In the genomic region with DNA sequence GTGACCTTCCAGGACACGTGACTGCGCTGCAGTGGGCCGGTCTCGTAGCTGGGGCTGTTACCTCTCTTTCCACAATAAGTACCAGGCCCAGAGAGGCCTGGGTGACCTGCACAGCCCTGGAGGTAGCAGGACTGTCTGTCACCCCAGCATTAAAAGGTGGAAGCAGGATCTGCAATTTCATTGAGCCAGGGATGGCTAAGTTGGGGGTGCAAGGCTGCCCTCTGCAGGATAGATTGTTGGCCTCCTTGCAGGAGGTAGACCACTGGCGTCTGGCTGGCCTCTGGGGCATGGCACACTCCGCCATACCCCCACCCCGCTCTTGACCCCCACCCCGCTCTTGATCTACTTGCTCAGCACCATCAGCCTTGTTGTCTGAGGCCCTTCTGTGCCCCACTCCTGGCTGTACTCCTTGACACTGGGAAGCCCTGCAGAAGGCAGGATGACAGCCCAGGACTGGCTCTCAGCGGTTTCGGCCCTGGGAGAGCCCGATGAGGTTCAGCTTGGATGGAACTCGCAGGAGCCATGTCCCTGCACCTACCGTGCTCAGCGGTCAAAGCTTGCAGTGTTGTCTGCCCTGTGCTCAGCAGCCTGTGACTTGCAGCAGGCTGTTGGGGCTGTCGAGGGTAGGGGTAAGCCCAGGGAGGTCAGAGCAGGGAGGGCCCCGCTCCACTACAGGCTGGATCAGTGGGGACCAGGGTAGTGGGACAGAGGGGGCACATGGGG, we compare ENCODE assay signal across 9 mouse cellular contexts. TPM values are rescaled to one million over a fixed set of nuclear protein-coding genes. Genes with fewer than 3 reads are reported as not detected.
DNase-seq lines count a peak whose midpoint lies in the region; ATAC-seq and TF ChIP-seq lines count a peak whose summit lies in the region.
"Had no signal": no experiment of that assay in that cellular context is flagged by ENCODE, and none has a peak within 500 bp of the region (broad histone marks: within the 10 kb centered on the region; RNA-seq: fewer than 3 reads in every experiment).

No protein-coding gene starts in this region.

- no peak overlapping the region for H3K4me3 ChIP-seq in lung, adult 2 months (replicated peaks; ENCODE audit: extremely low read depth, low read depth, low read length)
- H3K4me3 ChIP-seq in embryonic facial prominence, embryonic 11.5 days (ENCODE audit: low read depth, low read length): 0 out of 2 replicates have a peak overlapping the region, but pooled peaks have one; percentile 8
- H3K4me3 ChIP-seq in lung, embryonic 16.5 days (ENCODE audit: low read length): peak overlapping the region; percentile 39; the same call in 1 of the 2 replicates

- H3K36me3 ChIP-seq in embryonic facial prominence, embryonic 11.5 days (replicated peaks; ENCODE audit: control insufficient read depth, insufficient read depth, low read depth, low read length): peaks cover 11% of the 10 kb centered on the region
- peaks cover 39% of the 10 kb centered on the region for H3K36me3 ChIP-seq in lung, embryonic 16.5 days (ENCODE audit: control insufficient read depth, insufficient read depth, low read length)

- ATAC-seq in embryonic facial prominence, embryonic 11.5 days (replicated peaks; ENCODE audit: insufficient number of reproducible peaks, low FRiP score, low TSS enrichment, low read depth): no peak
- ATAC-seq in lung, embryonic 16.5 days (ENCODE audit: low read depth): no peak
- no peak for ATAC-seq in activated CD4-positive, CD25-positive, alpha-beta regulatory T cell, adult 4 months

- no peak overlapping the region for H3K27ac ChIP-seq in embryonic facial prominence, embryonic 11.5 days (replicated peaks; ENCODE audit: low read depth, low read length)
- 0 out of 2 replicates have a peak overlapping the region, but pooled peaks have one; percentile 25 for H3K27ac ChIP-seq in lung, embryonic 16.5 days (ENCODE audit: low read length)

- WGBS in lung, adult 2 months: 62% methylated on average over 16 of the region's 16 CpGs
- 44% methylated on average over 16 of the region's 16 CpGs for WGBS in embryonic facial prominence, embryonic 11.5 days
- WGBS in lung, embryonic 16.5 days: 51% methylated on average over 16 of the region's 16 CpGs

- no peak for TF ChIP-seq POLR2A in lung, adult 2 months (IDR thresholded peaks at IDR 0.05; ENCODE audit: borderline replicate concordance, extremely low read depth, low read depth, low read length)

- peak overlapping the region; percentile 32; the same call in 1 of the 2 replicates for H3K9ac ChIP-seq in embryonic facial prominence, embryonic 11.5 days (replicated peaks; ENCODE audit: low read length)
- H3K9ac ChIP-seq in lung, embryonic 16.5 days (ENCODE audit: low read length): peak overlapping the region; percentile 64

- H3K9me3 ChIP-seq in embryonic facial prominence, embryonic 11.5 days (replicated peaks; ENCODE audit: control insufficient read depth, low read length): no peaks in the 10 kb centered on the region
- H3K9me3 ChIP-seq in lung, embryonic 16.5 days (ENCODE audit: control insufficient read depth, low read length): no peaks in the 10 kb centered on the region

- H3K4me1 ChIP-seq in lung, adult 2 months (ENCODE audit: control insufficient read depth, insufficient read depth, low read length): 0 out of 2 replicates have a peak, but pooled peaks cover 2% of the 10 kb centered on the region
- peaks cover 6% of the 10 kb centered on the region for H3K4me1 ChIP-seq in embryonic facial prominence, embryonic 11.5 days (ENCODE audit: control insufficient read depth, insufficient read depth, low read length)
- H3K4me1 ChIP-seq in lung, embryonic 16.5 days (replicated peaks; ENCODE audit: control insufficient read depth, insufficient read depth, low read length): peaks cover 36% of the 10 kb centered on the region

- no peaks in the 10 kb centered on the region for H3K27me3 ChIP-seq in embryonic facial prominence, embryonic 11.5 days (ENCODE audit: control insufficient read depth, insufficient read depth, low read length)
- no peaks in the 10 kb centered on the region for H3K27me3 ChIP-seq in lung, embryonic 16.5 days (ENCODE audit: control insufficient read depth, insufficient read depth, low read depth, low read length)

- no peak for DNase-seq in lung, adult 2 months
- no peak for DNase-seq in lung, adult 18-20 months
- peak; percentile 44 for DNase-seq in embryonic facial prominence, embryonic 11.5 days (ENCODE audit: low spot score)
- DNase-seq in induced T-regulatory cell, adult 2 months (ENCODE audit: low read depth): peak; percentile 48
- DNase-seq in right cerebral cortex, postnatal 14 days: no peak
- no peak for DNase-seq in layer of hippocampus, postnatal 25 days (ENCODE audit: extremely low spot score in 1 of 2, low spot score in 1 of 2)

- peak overlapping the region; percentile 36 for H3K4me2 ChIP-seq in embryonic facial prominence, embryonic 11.5 days (ENCODE audit: low read depth, low read length)
- H3K4me2 ChIP-seq in lung, embryonic 16.5 days (ENCODE audit: low read depth, low read length): peak overlapping the region; percentile 63

- TF ChIP-seq CTCF in lung, adult 2 months (IDR thresholded peaks at IDR 0.05; ENCODE audit: insufficient read depth, low read length): peak; percentile 61

RNA-seq across cellular contexts. Expression of a gene that starts 4.4 kb away (rescaled TPM):
- polyA plus RNA-seq in lung, adult 2 months (2012; rRNA removed): 30.5 and 36.7 TPM in 2 replicates
- 30.1 and 30.5 TPM in 2 replicates for polyA plus RNA-seq in embryonic facial prominence, embryonic 11.5 days (2014; fragmentation: Nextera tagmentation; extraction: Ambion mirVana)
- polyA plus RNA-seq in lung, embryonic 16.5 days (2015; fragmentation: Nextera tagmentation; extraction: Ambion mirVana): 36.6 and 37.9 TPM in 2 replicates
- 10 to 100 TPM; 28.1 to 30.0 TPM for total RNA-seq in layer of hippocampus, postnatal 25 days (2021)
- polyA plus RNA-seq in activated CD4-positive, CD25-positive, alpha-beta regulatory T cell, adult 4 months (2017; shearing (Covaris generic)): 1 to 10 TPM; 5.1 to 5.7 TPM

RNA-seq across cellular contexts. Expression of a gene that starts 12.0 kb away (rescaled TPM):
- polyA plus RNA-seq in lung, adult 2 months (2012; rRNA removed): 39.9 and 44.0 TPM in 2 replicates
- polyA plus RNA-seq in embryonic facial prominence, embryonic 11.5 days (2014; fragmentation: Nextera tagmentation; extraction: Ambion mirVana): 1.4 and 2.1 TPM in 2 replicates
- polyA plus RNA-seq in lung, embryonic 16.5 days (2015; fragmentation: Nextera tagmentation; extraction: Ambion mirVana): 18.6 and 19.6 TPM in 2 replicates
- total RNA-seq in layer of hippocampus, postnatal 25 days (2021): 1 to 10 TPM; 1.1 to 1.5 TPM
- polyA plus RNA-seq in activated CD4-positive, CD25-positive, alpha-beta regulatory T cell, adult 4 months (2017; shearing (Covaris generic)): 10 to 100 TPM; 20.9 to 21.4 TPM

RNA-seq across cellular contexts. Expression of a gene that starts 23.7 kb away (rescaled TPM):
- 103 and 104 TPM in 2 replicates for polyA plus RNA-seq in lung, adult 2 months (2012; rRNA removed)
- 41.5 and 46.6 TPM in 2 replicates for polyA plus RNA-seq in embryonic facial prominence, embryonic 11.5 days (2014; fragmentation: Nextera tagmentation; extraction: Ambion mirVana)
- polyA plus RNA-seq in lung, embryonic 16.5 days (2015; fragmentation: Nextera tagmentation; extraction: Ambion mirVana): 41.0 and 43.1 TPM in 2 replicates
- total RNA-seq in layer of hippocampus, postnatal 25 days (2021): 100 to 1,000 TPM; 306 to 318 TPM
- 10 to 100 TPM; 11.1 to 16.9 TPM for polyA plus RNA-seq in activated CD4-positive, CD25-positive, alpha-beta regulatory T cell, adult 4 months (2017; shearing (Covaris generic))

RNA-seq across cellular contexts. Expression of a gene that starts 25.1 kb away (rescaled TPM):
- polyA plus RNA-seq in lung, adult 2 months (2012; rRNA removed): 27.6 and 27.7 TPM in 2 replicates
- polyA plus RNA-seq in embryonic facial prominence, embryonic 11.5 days (2014; fragmentation: Nextera tagmentation; extraction: Ambion mirVana): 2.5 and 3.3 TPM in 2 replicates
- 29.3 and 32.9 TPM in 2 replicates for polyA plus RNA-seq in lung, embryonic 16.5 days (2015; fragmentation: Nextera tagmentation; extraction: Ambion mirVana)
- total RNA-seq in layer of hippocampus, postnatal 25 days (2021): 1 to 10 TPM in 1 of 2 experiments, under 1 TPM in 1; 0.86 to 1.2 TPM
- polyA plus RNA-seq in activated CD4-positive, CD25-positive, alpha-beta regulatory T cell, adult 4 months (2017; shearing (Covaris generic)): 1 to 10 TPM; 2.4 to 3.1 TPM

RNA-seq across cellular contexts. Expression of a gene that starts 26.6 kb away (rescaled TPM):
- polyA plus RNA-seq in lung, adult 2 months (2012; rRNA removed): 10.3 and 11.2 TPM in 2 replicates
- polyA plus RNA-seq in embryonic facial prominence, embryonic 11.5 days (2014; fragmentation: Nextera tagmentation; extraction: Ambion mirVana): not detected in 2 replicates
- 0.05 and 0.10 TPM in 2 replicates for polyA plus RNA-seq in lung, embryonic 16.5 days (2015; fragmentation: Nextera tagmentation; extraction: Ambion mirVana)
- total RNA-seq in layer of hippocampus, postnatal 25 days (2021): 1 to 10 TPM; 1.6 to 1.9 TPM
- polyA plus RNA-seq in activated CD4-positive, CD25-positive, alpha-beta regulatory T cell, adult 4 months (2017; shearing (Covaris generic)): not detected
- total RNA-seq: common myeloid progenitor, adult 5-6 weeks had no signal

Comparison
In these comparisons a context has a peak if more than half of its experiments do, and no peak if none do; other contexts are left out.
1. DNase-seq: peak in embryonic facial prominence, embryonic 11.5 days (single experiment) and induced T-regulatory cell, adult 2 months (single experiment); none in lung, adult 2 months (single experiment), lung, adult 18-20 months (0 of 2), right cerebral cortex, postnatal 14 days (single experiment) and layer of hippocampus, postnatal 25 days (0 of 2).